Mouse (Mus musculus): ENCODE data around the gene Ntmt1. TPM values are rescaled to one million over a fixed set of nuclear protein-coding genes. Genes with fewer than 3 reads are reported as not detected.

Ntmt1 gene
- total RNA-seq, 2 experiments from 2014 or later: 35.0 to 37.2 TPM

GRCm38 (mm10) chr2:30848184-30848583, 40.6 kb downstream of the Ntmt1 start:
- intact Hi-C loops (cut with DNase I): no loop called here
- no peak for DNase-seq (ENCODE audit: low spot score in 2 of 2)

- no peak for DNase-seq (ENCODE audit: low spot score in 2 of 2)
- intact Hi-C loops (cut with DNase I): no loop called here
Observed at GRCm38 (mm10) chr2:30850581-30850980, 43.0 kb downstream of the Ntmt1 start.

GRCm38 (mm10) chr2:30852771-30853313, 45.2 kb downstream of the Ntmt1 start:
- no peak for DNase-seq (ENCODE audit: low spot score in 2 of 2)
- intact Hi-C loops (cut with DNase I): no loop called here

GRCm38 (mm10) chr2:30857076-30857475, 49.5 kb downstream of the Ntmt1 start:
- peak; percentile 51 to 63 for DNase-seq (ENCODE audit: low spot score in 2 of 2)
- intact Hi-C loops (cut with DNase I): no loop called here

- intact Hi-C loops (cut with DNase I): no loop called here
- no peak for DNase-seq (ENCODE audit: low spot score in 2 of 2)
Observed at GRCm38 (mm10) chr2:30859782-30860181, 52.2 kb downstream of the Ntmt1 start.

GRCm38 (mm10) chr2:30862081-30862480, 54.5 kb downstream of the Ntmt1 start:
- no peak for DNase-seq (ENCODE audit: low spot score in 2 of 2)
- intact Hi-C loops (cut with DNase I): no loop called here

- no peak for DNase-seq (ENCODE audit: low spot score in 2 of 2)
- intact Hi-C loops (cut with DNase I): no loop called here
Observed at GRCm38 (mm10) chr2:30863574-30863973, 55.9 kb downstream of the Ntmt1 start.

- no peak for DNase-seq (ENCODE audit: low spot score in 2 of 2)
- intact Hi-C loops (cut with DNase I): no loop called here
Observed at GRCm38 (mm10) chr2:30864968-30865381, 57.3 kb downstream of the Ntmt1 start.

GRCm38 (mm10) chr2:30865426-30865825, 57.8 kb downstream of the Ntmt1 start:
- DNase-seq (ENCODE audit: low spot score in 2 of 2): no peak
- intact Hi-C loops (cut with DNase I): no loop called here

- peak in 1 of 2 experiments; percentile 51 for DNase-seq (ENCODE audit: low spot score in 2 of 2)
- intact Hi-C loops (cut with DNase I): no loop called here
Observed at GRCm38 (mm10) chr2:30870863-30871262, 63.2 kb downstream of the Ntmt1 start.

Other genes with a start within 250 kb of the Ntmt1 start
- 1 to 10 TPM; 4.2 to 5.5 TPM for gene Cstad, start 212.8 kb upstream of the Ntmt1 start, total RNA-seq (2021)
- 1 to 10 TPM; 6.8 to 7.0 TPM for gene 1700001O22Rik, start 4.2 kb upstream of the Ntmt1 start, total RNA-seq (2021)
- gene Asb6, start 22.5 kb downstream of the Ntmt1 start, total RNA-seq (2021): 10 to 100 TPM; 36.7 to 38.6 TPM
- gene Prrx2, start 27.1 kb downstream of the Ntmt1 start, total RNA-seq (2021): 1 to 10 TPM; 1.3 to 2.4 TPM
- 1 to 10 TPM; 4.5 to 5.1 TPM for gene Ptges, start 122.0 kb downstream of the Ntmt1 start, total RNA-seq (2021)
- gene Tor1b, start 145.1 kb downstream of the Ntmt1 start, total RNA-seq (2021): 10 to 100 TPM; 31.7 to 32.8 TPM
- gene Tor1a, start 160.1 kb downstream of the Ntmt1 start, total RNA-seq (2021): 10 to 100 TPM; 36.1 to 39.2 TPM
- 10 to 100 TPM; 60.8 to 63.3 TPM for gene BC005624, start 174.4 kb downstream of the Ntmt1 start, total RNA-seq (2021)
- gene Usp20, start 174.5 kb downstream of the Ntmt1 start, total RNA-seq (2021): 10 to 100 TPM; 66.2 to 72.1 TPM

Data from left cerebral cortex, postnatal 25 days (tissue).